Mouse (Mus musculus) forebrain, embryonic 10.5 days (tissue): Measurements from ENCODE around the gene Macrod1. TPM values are rescaled to one million over a fixed set of nuclear protein-coding genes. Genes with fewer than 3 reads are reported as not detected.

Experiments
- DNase-seq: peaks from one replicate; pipeline ENCODE4 v3.0.0-alpha.2; 2017; ENCODE audit warnings: low spot score; ENCODE audit errors: extremely low spot score
- H3K27ac ChIP-seq: fragments of 300-500 bp; sonication (generic); 2 replicates; pipeline ENCODE4 v1.5.1; 2016; ENCODE audit warnings: mild to moderate bottlenecking
- H3K27me3 ChIP-seq: fragments of 300-500 bp; sonication (generic); 2 replicates; pipeline ENCODE4 v1.6.1; 2016; ENCODE audit warnings: mild to moderate bottlenecking; ENCODE audit not compliant: poor library complexity, severe bottlenecking
- H3K36me3 ChIP-seq: fragments of 300-500 bp; sonication (generic); replicated peaks from 2 replicates; pipeline ENCODE4 v1.6.1; 2016; ENCODE audit warnings: mild to moderate bottlenecking, moderate library complexity
- H3K4me1 ChIP-seq: fragments of 300-500 bp; sonication (generic); 2 replicates; pipeline ENCODE4 v1.6.1; 2016
- H3K4me3 ChIP-seq: fragments of 300-500 bp; sonication (generic); 2 replicates; pipeline ENCODE4 v1.5.1; 2016; ENCODE audit warnings: mild to moderate bottlenecking, moderate library complexity
- H3K9me3 ChIP-seq: fragments of 300-500 bp; sonication (generic); 2 replicates; pipeline ENCODE4 v1.6.1; 2016; ENCODE audit warnings: mild to moderate bottlenecking, moderate library complexity
- WGBS: fragments of 180-500 bp; shearing (Covaris S2); methylation state at CpG from one replicate; pipeline ENCODE4 v1.1.7; 2016; 5-methylcytosine and 5-hydroxymethylcytosine counted together
- polyA plus RNA-seq: library from polyadenylated mRNA; unstranded; fragments of >200 nt; fragmentation: Nextera tagmentation; extraction: Ambion mirVana; gene quantifications from 2 replicates; pipeline ENCODE4 v1.2.1, GENCODE M21; 2016

The Macrod1 gene
- polyA plus RNA-seq, 1 experiment from 2014 or later: 3.7 TPM

DNA sequence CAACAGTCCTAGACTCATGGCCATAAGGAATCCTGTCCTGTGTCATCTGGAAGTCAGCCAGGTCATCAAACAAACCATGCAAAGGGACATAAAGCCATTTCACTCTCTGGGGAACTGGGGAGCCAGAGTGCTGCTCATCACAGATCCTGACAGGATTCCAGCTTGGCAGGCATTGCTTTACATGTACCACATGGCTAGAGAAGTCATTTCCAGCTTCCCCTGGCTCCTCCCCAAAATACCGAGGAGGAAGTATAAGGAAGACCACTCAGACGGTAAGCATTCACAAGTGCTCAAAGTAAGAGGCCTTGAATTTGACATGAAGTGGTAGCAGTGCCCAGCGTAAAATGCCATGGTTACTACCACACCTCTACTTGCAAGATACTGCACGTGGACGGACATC, 157.9 kb downstream of the Macrod1 start:
- DNase-seq: no peak
- Histone ChIP-seq H3K27ac (no peak overlapping the region), H3K27me3 (no peaks in the 10 kb centered on the region), H3K4me3 (no peak overlapping the region; the same call in 1 of the 2 replicates), H3K36me3 (peaks cover 63% of the 10 kb centered on the region), H3K9me3 (no peaks in the 10 kb centered on the region), H3K4me1 (peaks cover 38% of the 10 kb centered on the region)
- 96% methylated on average over 5 of the region's 5 CpGs for WGBS

GRCm38 (mm10) chr19:7217162-7217925, 160.7 kb downstream of the Macrod1 start, which contains the start of gene Cox8a:
Gene Cox8a (minus strand): TSS chr19:7217616.
- under 1% methylated on average over 50 of the region's 50 CpGs for WGBS

DNA sequence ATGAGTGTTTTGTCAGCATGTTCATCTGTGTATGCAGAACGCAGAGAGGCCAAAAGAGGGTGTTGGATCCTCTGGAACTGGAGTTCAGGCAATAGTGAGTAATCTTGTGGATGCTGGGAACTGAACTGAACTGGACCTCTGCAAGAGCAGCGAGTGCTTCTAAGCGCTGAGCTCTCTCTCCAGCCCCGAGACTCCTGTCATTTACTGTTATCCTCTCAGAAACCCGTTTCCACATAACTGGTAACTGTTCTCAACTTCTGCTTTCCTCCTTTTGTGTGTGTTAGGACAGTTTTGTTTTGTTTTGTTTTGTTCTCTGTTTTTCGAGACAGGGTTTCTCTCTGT, 161.3 kb downstream of the Macrod1 start:
- Histone ChIP-seq H3K4me1 (peaks cover 38% of the 10 kb centered on the region), H3K9me3 (peaks cover 6% of the 10 kb centered on the region; the same call in 1 of the 2 replicates), H3K27ac (peak overlapping the region; percentile 92), H3K4me3 (peak overlapping the region; percentile 91), H3K27me3 (no peaks in the 10 kb centered on the region), H3K36me3 (peaks cover 41% of the 10 kb centered on the region)
- 11% methylated on average over 6 of the region's 6 CpGs for WGBS
- DNase-seq: no peak

More at GRCm38 (mm10) chr19:7217162-7217925, 160.7 kb downstream of the Macrod1 start, which contains the start of gene Cox8a:
- H3K9me3 ChIP-seq: peaks cover 6% of the 10 kb centered on the region; the same call in 1 of the 2 replicates
- peaks cover 38% of the 10 kb centered on the region for H3K4me1 ChIP-seq
- no peaks in the 10 kb centered on the region for H3K27me3 ChIP-seq
- peaks cover 45% of the 10 kb centered on the region for H3K36me3 ChIP-seq
- H3K27ac ChIP-seq: peak within 1 kb of the TSS; percentile 92
- H3K4me3 ChIP-seq: peak within 1 kb of the TSS; percentile 91
- peak; percentile 99 for DNase-seq

DNA sequence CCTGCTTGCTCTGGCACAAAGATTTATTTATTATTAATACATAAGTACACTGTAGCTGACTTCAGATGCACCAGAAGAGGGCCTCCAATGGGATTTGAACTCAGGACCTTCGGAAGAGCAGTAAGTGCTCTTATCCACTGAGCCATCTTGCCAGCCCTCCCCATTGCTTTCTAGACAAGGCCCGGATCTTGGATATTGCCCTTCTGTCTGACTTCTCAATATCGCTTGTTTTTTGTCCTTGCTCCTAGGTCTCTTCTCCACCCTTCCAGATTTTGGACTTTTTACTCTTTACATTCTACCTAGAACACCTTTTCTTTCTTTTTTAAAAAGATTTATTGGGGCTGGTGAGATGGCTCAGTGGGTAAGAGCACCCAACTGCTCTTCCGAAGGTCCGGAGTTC, 162.1 kb downstream of the Macrod1 start:
- Histone ChIP-seq H3K27ac (no peak overlapping the region), H3K27me3 (no peaks in the 10 kb centered on the region), H3K4me1 (peaks cover 38% of the 10 kb centered on the region), H3K36me3 (peaks cover 32% of the 10 kb centered on the region), H3K4me3 (no peak overlapping the region), H3K9me3 (peaks cover 6% of the 10 kb centered on the region; the same call in 1 of the 2 replicates)
- no peak for DNase-seq
- WGBS: 96% methylated on average over 5 of the region's 5 CpGs

GRCm38 (mm10) chr19:7222196-7222595, 165.6 kb downstream of the Macrod1 start:
- no peak overlapping the region for H3K27ac ChIP-seq
- 86% methylated on average over 6 of the region's 6 CpGs for WGBS
- no peak for DNase-seq

GRCm38 (mm10) chr19:7223488-7223887, 166.9 kb downstream of the Macrod1 start:
- Histone ChIP-seq H3K4me3 (no peak overlapping the region), H3K27ac (no peak overlapping the region), H3K4me1 (peaks cover 3% of the 10 kb centered on the region), H3K27me3 (no peaks in the 10 kb centered on the region), H3K9me3 (peaks cover 6% of the 10 kb centered on the region; the same call in 1 of the 2 replicates), H3K36me3 (peaks cover 40% of the 10 kb centered on the region)
- DNase-seq: no peak

More at GRCm38 (mm10) chr19:7222196-7222595, 165.6 kb downstream of the Macrod1 start:
- Histone ChIP-seq H3K9me3 (peaks cover 6% of the 10 kb centered on the region; the same call in 1 of the 2 replicates), H3K27me3 (no peaks in the 10 kb centered on the region), H3K4me1 (peaks cover 10% of the 10 kb centered on the region), H3K36me3 (peaks cover 27% of the 10 kb centered on the region), H3K4me3 (no peak overlapping the region)

DNA sequence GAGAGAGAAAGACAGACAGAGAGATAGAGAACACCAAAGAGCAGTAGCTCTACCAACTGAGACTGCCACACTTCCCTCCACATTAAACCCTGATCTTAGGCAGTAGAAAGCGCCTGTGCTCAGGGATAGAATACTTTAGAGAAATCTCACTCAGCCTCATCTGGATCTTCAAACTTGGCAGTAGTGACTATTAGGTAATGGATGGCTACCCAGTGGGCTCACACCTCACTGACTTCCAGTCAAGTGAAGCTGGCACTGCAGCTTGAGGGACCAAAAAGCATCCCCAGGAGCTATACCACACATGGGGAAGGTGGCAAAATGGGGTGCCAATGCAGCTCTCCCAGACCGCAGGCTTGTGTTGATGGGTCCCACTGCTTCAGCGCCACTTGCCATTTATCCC, 167.6 kb downstream of the Macrod1 start:
- DNase-seq: no peak
- Histone ChIP-seq H3K4me3 (no peak overlapping the region), H3K27me3 (no peaks in the 10 kb centered on the region), H3K27ac (no peak overlapping the region), H3K4me1 (no peaks in the 10 kb centered on the region), H3K9me3 (peaks cover 6% of the 10 kb centered on the region; the same call in 1 of the 2 replicates), H3K36me3 (peaks cover 48% of the 10 kb centered on the region)
- WGBS: 80% methylated on average over 3 of the region's 3 CpGs

DNA sequence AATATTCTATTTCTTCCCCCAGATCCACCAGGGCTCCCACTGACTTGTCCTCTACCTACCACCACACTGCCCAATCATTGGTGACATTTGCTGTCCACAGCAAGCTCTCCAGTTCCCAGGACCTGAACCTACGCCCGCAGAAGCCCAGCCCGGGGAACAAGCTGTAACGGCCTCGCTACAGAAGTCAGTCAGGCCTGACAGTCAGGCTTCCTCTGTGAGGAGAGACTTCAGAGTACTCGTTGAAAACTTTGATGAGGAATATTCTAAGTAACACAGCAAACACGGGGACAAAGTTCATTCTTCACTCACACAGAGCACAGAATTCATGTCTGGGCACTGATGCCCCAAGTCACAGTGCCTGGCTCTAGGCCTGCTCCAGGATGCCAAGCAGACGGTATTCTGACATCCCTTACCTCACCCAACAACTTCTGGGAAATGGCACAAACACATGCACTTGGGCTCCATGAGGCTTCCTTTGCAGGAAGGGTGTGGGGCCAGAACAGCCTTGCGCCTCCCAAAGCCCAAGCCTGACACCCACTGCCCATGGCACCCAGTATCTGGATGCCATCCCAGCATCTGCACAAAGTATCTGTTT, 168.6 kb downstream of the Macrod1 start:
- no peaks in the 10 kb centered on the region for H3K27me3 ChIP-seq
- no peaks in the 10 kb centered on the region for H3K4me1 ChIP-seq
- no peak overlapping the region for H3K4me3 ChIP-seq
- peaks cover 6% of the 10 kb centered on the region; the same call in 1 of the 2 replicates for H3K9me3 ChIP-seq
- H3K36me3 ChIP-seq: peaks cover 57% of the 10 kb centered on the region
- no peak for DNase-seq
- no peak overlapping the region for H3K27ac ChIP-seq
- 92% methylated on average over 9 of the region's 9 CpGs for WGBS

DNA sequence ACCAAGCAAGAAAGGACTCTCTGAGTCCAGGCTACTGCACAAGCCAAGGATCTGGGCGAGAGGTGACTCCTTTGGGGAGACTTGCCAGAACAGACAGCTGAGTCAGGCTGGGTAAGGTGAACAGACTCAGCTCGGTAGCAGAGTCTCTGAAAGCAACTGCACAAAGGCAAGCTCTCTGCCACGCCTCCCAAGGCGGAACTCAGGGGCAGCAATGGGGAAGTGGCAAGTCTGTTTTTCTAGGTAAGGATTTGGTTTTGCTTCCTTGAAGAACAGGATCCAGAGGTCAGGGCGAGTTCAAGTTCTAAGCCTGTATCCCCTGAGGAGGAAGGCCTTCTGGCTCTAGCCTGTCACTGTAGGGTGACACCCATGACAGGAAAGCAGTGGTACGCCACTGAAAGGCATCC, 169.9 kb downstream of the Macrod1 start:
- 78% methylated on average over 6 of the region's 6 CpGs for WGBS
- Histone ChIP-seq H3K4me1 (no peaks in the 10 kb centered on the region), H3K9me3 (peaks cover 6% of the 10 kb centered on the region; the same call in 1 of the 2 replicates), H3K27ac (no peak overlapping the region), H3K36me3 (peaks cover 70% of the 10 kb centered on the region), H3K27me3 (no peaks in the 10 kb centered on the region), H3K4me3 (no peak overlapping the region)
- no peak for DNase-seq

DNA sequence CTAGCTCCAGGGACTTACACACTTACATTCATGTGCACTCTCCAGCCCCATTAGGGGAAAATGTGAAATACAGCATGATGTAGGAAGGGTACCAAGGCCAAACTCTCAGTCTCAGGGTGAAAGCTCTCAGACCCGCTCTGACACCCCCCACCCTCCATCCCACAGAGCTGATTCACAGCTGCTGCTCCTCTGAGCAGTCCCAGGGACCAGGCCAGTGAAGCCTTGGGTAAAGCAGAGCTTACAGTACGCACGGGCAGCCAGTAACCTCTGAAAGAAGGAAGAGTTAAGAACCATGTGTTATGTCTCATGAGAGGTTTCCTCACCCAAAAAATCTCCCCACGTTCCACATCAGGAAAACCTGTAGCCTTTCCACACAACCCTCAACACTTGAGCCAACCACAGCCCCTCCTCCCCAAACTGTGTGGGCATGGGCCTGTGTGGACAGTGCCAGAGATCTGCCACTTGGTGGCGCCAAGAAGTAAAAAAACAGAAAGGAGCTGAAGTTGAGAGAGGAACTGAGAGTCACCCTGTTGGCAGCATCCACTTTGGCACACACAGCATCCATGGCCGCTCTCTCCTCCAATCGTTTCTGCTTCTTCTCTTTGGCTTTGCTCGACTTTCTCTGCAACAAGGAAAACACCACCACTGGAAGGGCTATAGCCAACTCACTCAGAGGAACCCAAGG, 178.1 kb downstream of the Macrod1 start:
- no peaks in the 10 kb centered on the region for H3K27me3 ChIP-seq
- peaks cover 23% of the 10 kb centered on the region for H3K4me1 ChIP-seq
- peaks cover 92% of the 10 kb centered on the region for H3K36me3 ChIP-seq
- H3K27ac ChIP-seq: no peak overlapping the region
- WGBS: 69% methylated on average over 8 of the region's 8 CpGs
- H3K9me3 ChIP-seq: no peaks in the 10 kb centered on the region
- no peak overlapping the region for H3K4me3 ChIP-seq
- DNase-seq: peak; percentile 70

GRCm38 (mm10) chr19:7235461-7235860, 178.9 kb downstream of the Macrod1 start:
- Histone ChIP-seq H3K4me3 (no peak overlapping the region), H3K27me3 (no peaks in the 10 kb centered on the region), H3K27ac (no peak overlapping the region), H3K4me1 (peaks cover 31% of the 10 kb centered on the region), H3K9me3 (no peaks in the 10 kb centered on the region), H3K36me3 (peaks cover 84% of the 10 kb centered on the region)
- no peak for DNase-seq
- 92% methylated on average over 9 of the region's 9 CpGs for WGBS

- no peak overlapping the region for H3K4me3 ChIP-seq
- H3K4me1 ChIP-seq: peaks cover 32% of the 10 kb centered on the region
- H3K9me3 ChIP-seq: no peaks in the 10 kb centered on the region
- H3K27ac ChIP-seq: no peak overlapping the region
- 93% methylated on average over 2 of the region's 2 CpGs for WGBS
- no peak for DNase-seq
- peaks cover 79% of the 10 kb centered on the region for H3K36me3 ChIP-seq
- H3K27me3 ChIP-seq: no peaks in the 10 kb centered on the region
Observed at GRCm38 (mm10) chr19:7236011-7236410, 179.4 kb downstream of the Macrod1 start.
